Mouse (Mus musculus) adrenal gland, postnatal 25 days (tissue): ENCODE data around the gene Iqgap3. TPM values are rescaled to one million over a fixed set of nuclear protein-coding genes. Genes with fewer than 3 reads are reported as not detected.
A peak's percentile ranks its signal among the peaks of the same experiment; 100 is the strongest.

Experiments used
- DNase-seq: peaks from one replicate; pipeline ENCODE4 v3.0.0; 2021; ENCODE audit warnings: mixed read lengths
- total RNA-seq: library from RNA; stranded (reverse); gene quantifications from 2 replicates; pipeline ENCODE4 v1.2.3, GENCODE M21; 2021

Iqgap3 gene
- total RNA-seq, 1 experiment from 2014 or later = 4.5 TPM

DNA sequence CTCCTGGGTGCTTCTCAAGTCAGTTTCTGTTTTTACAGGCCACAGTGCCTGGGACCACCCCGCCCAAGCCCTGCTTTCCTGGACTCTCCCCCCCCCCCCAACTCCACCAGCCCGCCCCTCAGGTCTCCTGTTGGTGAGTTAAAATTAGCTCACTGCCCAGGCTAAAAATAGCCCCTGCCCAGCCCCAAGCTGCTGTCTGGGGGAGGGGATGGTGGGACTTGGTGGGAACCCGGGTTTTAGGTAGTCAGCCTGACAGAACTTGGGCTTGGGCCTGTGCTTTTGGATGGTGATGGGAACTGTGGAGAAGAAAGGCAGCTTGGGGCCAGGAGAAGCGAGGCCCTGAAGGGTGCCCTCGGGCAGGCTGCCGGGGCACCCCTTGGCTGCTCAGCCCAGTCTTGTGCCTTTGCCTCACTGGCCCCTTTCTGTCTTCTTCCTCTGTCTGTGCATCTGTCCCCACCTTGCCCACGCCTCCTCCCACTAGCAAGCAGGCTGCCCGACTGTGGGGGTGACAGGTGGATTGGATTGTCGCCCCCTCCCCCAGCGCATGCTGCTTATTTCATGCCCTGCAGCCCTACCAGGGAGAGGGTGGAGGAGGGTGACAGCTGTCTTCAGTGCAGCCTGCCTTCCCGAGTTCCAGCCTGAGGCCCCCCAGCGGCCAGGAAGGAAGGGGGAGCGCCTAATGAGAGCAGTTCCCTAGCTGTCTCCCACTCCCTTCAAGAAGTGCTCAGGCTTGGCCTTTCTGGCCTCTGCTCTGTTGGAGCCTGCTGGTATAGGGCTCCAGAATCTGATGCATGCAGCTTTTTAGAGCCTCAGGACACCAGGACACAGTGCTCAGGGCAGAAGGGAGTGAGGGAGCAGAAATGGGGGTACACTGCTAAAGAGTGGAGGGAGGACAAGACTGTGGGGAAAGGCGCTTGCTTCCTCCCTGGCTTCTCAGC is 68.6 kb downstream of the Iqgap3 start:
- peak; percentile 33 for DNase-seq

DNA sequence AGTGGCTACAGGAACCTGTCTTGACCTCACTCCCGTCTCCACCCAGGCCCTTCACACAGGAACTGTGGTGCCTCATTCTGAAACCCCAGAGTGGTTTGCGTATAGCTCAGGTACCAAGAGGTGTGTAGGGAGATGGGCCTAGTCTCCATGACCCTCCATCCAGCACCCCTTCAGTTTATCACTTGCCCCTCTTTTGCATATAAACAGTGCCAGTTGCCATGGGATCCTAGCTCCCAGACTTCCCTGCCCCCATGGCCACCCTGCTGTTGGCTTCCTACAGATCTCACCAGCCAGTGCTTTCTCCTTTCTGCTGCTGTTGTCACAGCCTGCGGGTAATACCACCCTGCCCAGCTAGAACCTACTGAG is 69.2 kb downstream of the Iqgap3 start:
- no peak for DNase-seq

DNA sequence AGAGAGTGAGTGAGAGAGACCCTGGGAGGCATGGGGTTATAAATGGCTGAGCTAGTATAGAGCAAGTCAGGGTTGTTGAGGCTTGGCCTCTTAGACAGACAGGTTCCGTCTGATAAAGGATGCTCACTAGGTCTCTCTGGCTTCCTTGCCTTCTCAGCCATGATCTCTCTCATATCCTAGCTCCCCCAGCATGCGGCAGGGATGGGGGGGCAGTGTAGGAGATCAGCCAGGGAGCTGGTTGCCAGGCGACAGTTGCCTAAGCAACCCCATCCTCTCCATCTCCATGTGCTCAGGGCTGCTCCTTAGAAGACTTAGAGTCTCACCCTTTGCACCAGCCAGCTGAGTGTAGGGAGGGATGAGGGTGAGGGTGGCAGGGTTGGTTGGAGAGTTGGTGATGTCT is 70.3 kb downstream of the Iqgap3 start:
- DNase-seq = peak; percentile 23

DNA sequence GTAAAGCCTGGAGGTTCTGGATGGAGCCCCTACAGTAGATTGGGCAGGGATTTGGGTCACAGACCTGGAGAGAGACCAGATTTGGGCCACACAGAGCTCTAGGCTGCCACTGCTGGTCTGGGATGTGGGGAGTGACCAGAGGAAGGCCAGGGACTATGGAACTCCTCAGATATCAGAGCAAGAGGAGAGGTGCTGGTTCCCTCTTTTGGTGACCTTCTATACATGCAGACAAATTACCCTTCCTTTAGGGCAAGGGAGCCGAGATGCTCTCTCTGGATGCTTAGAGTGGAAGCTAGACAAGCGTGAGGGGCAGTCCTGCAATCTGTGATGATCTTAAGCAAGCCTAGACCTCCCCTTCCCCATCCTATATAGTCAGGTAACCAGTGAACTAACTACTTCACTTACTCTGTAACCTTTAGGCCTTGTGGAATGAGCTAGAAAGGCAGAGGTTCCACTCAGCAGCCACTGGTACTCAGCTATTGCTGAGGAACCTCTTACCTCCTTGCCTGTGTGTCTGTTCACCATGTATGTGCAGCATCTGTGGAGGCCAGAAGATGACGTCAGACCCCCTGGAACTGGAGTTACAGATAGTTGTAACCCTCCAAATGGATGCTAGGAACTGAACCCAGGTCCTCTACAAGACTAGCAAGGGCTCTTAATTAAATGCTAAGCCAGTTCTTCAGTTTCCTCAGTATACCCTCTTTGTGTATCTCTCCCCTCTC is 71.7 kb downstream of the Iqgap3 start:
- DNase-seq = no peak

DNA sequence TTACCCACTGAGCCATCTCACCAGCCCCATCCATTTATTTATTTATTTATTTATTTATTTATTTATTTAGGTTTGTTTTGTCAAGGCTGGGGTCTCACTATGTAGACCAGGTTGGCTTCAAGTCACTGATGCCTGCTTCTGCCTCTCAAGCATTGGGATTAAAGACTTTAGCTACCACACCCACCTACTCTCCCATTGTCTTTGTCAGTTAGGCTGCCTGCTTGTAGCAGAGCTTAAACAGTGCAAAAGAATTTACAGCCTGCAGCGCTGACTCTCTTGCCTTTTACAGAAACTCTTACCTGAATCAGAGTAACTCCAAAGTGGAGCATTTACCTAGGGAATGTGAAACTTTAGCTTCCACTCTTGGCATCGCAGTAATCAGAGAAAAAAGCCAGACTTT is 72.5 kb downstream of the Iqgap3 start:
- DNase-seq = no peak

DNA sequence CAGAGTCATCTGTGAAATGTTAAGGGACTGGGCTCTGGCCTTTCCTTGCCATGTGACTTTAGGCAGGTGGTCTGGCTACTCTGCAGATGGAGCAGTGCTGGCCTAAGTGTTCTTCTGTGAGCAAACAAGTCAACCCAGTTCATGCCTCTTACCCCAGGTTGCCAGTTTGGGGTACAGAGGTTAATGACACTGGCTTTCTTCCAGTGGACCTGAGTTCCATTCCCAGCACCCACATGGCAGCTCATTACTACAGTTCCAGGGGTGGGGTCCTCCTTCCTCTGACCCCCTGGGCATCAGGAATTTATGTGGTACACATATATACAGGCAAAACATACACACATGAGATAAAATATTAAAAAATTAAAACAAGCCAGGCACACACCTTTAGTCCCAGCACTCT is 75.0 kb downstream of the Iqgap3 start:
- no peak for DNase-seq

DNA sequence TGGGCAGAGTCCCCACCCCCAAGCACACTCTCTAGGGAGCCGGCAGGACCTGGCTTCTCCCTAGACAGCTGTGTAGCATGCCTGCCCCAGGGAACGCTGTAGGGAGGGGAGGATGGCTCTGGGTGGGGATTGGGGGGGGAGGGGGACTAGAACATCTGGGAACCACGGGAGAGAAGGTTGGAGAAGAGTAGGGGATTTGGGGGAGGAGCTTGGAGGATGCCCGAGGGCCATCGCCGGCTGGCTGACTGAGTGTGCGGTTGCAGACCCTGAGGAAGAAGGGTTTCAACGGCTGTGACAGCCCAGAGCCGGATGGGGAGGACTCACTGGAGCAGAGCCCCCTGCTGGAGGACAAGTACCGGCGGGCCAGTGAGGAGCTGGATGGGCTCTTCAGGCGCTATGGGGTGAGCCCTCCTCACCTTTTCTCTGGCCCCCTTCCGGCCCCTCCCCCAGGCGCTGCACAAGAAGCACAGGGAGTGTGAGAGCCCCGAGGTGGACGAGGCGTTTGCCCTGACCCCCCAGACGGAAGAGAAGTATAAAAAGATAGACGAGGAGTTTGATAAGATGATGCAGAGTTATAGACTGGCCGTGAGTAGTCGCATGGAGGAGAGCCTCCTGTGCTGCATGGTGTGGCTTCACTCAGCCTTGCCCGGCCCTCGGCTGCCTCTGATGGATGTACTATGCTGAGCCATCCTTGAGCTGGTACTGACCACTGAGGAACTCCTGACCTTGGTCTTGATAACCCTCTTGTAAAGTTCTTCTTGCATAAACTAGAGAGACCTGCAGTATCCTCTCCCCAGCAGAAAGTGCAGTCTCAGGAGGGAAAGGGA is 76.2 kb downstream of the Iqgap3 start:
- peak; percentile 54 for DNase-seq

DNA sequence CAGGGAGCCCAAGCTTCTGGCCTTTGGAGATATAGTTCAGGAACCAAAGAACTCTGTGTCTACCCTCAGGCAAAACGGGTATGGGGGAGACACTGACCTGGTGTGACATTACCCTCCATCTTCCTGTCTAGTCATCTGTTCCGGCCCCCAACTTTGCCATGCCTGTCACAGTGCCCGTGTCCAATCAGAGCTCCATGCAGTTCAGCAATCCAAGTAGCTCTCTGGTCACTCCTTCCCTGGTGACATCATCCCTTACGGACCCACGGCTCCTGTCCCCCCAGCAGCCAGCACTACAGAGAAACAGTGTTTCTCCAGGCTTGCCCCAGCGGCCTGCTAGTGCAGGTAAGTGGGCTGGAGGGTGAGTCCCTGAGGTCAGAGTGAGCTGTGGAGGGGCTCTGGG is 77.2 kb downstream of the Iqgap3 start:
- no peak for DNase-seq

DNA sequence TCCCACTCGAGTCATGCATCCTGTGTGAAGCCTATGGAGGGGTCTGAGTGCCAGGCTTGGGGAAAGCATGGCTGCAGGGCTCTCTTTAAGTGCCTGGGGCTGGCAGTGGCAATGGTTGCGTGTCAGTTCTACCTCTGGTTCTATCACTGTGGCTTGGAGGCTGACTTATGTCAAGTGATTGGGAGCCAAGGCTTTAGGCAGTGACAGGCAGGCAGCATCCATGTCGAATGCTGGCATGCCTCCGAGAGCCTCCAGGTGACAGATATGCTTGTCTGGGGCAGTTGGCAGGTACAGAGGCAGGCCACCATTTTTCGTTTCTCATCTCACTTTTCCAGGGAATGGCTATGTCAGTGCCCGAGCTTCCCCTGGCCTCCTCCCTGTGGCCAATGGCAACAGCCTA is 79.1 kb downstream of the Iqgap3 start:
- peak; percentile 1 for DNase-seq

DNA sequence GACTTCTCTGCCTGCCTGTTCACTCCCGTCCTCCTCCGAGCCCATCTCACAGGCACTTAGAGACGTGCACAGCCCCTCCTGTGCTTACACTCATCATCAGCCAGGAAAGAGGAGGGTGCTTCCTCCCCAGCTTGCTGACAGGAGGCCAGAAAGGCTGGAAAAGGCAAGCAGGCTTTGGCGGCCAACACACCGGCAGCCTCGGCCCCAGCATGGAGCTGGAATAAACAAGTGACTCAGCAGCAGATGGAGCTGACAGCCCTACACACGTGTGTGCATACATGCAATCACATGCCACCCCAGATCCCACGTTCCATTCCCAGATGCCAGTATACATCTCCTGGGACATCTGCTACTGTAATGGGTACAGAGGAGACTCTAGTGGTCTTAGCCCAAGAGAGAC is 80.5 kb downstream of the Iqgap3 start:
- peak; percentile 45 for DNase-seq

DNA sequence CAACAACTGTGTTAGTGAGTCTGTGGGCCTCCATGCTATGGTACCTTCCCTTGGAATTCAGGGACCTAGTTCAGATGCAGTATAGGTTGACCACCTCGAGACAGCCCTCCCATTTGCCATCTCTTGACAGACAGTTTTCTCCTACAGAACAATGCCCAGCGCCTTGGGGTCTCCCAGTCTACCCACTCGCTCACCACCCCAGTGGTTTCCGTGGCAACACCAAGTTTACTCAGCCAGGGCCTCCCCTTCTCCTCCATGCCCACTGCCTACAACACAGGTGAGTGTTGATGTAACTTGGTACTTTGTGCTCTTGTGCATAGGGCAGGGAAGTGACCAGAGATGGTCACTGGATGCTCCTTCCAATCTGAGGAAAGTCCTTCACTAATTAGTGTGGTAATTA is 81.0 kb downstream of the Iqgap3 start:
- DNase-seq = no peak

DNA sequence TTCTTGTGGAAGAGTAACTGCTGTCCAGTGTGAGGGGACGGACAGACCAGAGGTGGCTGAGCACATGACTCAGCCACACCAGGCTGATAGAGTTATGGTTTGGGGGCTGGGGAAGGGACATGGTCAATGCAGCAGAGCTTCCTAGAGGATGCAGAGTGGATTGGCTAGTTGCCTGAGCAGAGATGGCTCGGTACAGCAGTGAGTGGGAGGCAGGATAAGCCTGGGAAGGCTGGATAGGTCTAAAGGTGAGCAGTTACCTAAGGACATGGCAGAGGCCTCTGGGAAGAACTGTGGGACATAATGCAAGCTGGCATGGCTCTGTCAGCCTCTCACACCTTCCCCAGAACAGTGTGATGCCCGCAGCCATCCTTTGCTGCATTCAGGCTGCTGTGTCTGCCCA is 82.1 kb downstream of the Iqgap3 start:
- DNase-seq = no peak

DNA sequence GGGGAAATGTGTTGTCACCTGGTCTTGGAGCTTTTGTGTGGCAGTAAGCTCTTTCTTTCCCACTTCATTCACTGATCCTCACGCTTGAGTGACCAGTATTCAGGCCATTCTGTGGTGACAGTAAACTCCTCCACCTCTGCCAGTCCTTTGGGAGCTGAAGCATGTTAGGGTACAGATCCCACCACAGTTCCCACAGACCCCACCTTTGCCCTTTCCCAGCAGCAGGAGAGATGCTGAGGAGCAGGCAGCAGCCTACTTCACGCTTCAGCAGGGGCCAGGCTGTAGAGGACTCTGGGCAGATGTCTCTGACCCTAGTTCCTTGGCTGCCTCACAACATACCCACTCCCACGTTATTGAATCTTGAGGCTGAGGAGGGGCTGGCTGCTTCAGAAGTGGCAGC is 82.5 kb downstream of the Iqgap3 start:
- no peak for DNase-seq

DNA sequence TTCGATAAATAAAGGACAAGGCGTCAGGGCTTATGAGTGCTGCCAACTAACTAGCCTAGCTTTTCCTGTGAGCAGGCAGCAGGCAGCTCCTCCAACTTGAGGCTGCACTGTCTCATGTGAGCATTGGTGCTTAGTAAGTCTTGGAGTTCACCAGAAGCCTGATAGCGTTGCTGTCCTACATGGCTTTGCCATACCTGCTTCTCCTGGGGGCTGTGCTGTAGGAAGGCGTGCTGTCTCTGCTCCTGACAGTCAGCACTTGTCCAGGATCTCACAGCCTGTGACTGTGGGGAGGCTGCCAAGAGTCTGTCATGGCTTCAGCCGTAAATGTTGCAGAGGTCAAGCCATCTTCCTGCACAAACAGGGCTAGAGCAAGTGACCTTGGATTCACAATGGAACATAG is 84.3 kb downstream of the Iqgap3 start:
- peak; percentile 61 for DNase-seq

DNA sequence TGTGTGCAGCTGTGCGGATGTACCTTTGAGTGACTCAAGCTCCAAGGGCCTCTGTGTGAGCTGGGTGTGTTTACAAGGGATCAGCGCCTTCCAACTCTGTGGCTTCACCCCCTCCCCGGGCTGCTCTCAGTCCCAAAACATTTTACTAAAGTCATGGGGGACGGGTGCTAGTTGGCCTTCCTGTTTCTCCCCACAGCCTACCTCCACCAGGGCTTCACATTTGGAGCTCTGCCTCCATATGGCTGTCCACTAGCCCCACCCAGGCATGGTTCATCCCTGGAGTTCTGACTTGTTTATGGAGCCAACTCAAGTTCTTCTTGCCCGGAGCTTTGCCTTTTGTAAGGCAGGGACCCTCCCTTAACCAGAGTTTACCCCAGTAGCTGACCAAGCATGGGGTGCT is 88.6 kb downstream of the Iqgap3 start:
- DNase-seq = no peak

Other genes with a start within 250 kb of the Iqgap3 start
- 0.15 TPM in 1 of 2 replicates, not detected in the other for gene Sh2d2a, start 235.2 kb upstream of the Iqgap3 start, total RNA-seq
- gene Prcc, start 196.4 kb upstream of the Iqgap3 start, total RNA-seq = 55.3 and 56.1 TPM in 2 replicates
- 173 and 198 TPM in 2 replicates for gene Hdgf, start 175.7 kb upstream of the Iqgap3 start, total RNA-seq
- 113 and 156 TPM in 2 replicates for gene Mrpl24, start 162.5 kb upstream of the Iqgap3 start, total RNA-seq
- gene Isg20l2, start 151.7 kb upstream of the Iqgap3 start, total RNA-seq = 22.7 and 22.8 TPM in 2 replicates
- gene Rrnad1, start 151.3 kb upstream of the Iqgap3 start, total RNA-seq = 17.9 and 24.1 TPM in 2 replicates
- gene Crabp2, start 133.3 kb upstream of the Iqgap3 start, total RNA-seq = not detected in 2 replicates
- gene Nes, start 110.9 kb upstream of the Iqgap3 start, total RNA-seq = 8.7 and 9.3 TPM in 2 replicates
- gene Bcan, start 81.7 kb upstream of the Iqgap3 start, total RNA-seq = 62.8 and 74.9 TPM in 2 replicates
- not detected in 2 replicates for gene Hapln2, start 54.4 kb upstream of the Iqgap3 start, total RNA-seq
- 14.1 and 23.4 TPM in 2 replicates for gene Gpatch4, start 38.9 kb upstream of the Iqgap3 start, total RNA-seq
- 126 and 140 TPM in 2 replicates for gene Naxe, start 23.5 kb upstream of the Iqgap3 start, total RNA-seq
- not detected in 2 replicates for gene Ttc24, start 3.7 kb upstream of the Iqgap3 start, total RNA-seq
- gene Mef2d, start 60.4 kb downstream of the Iqgap3 start, total RNA-seq = 104 TPM in 2 replicates
- gene Rhbg, start 172.7 kb downstream of the Iqgap3 start, total RNA-seq = 4.0 and 4.4 TPM in 2 replicates
- 1.6 and 2.5 TPM in 2 replicates for gene Gm38392, start 205.2 kb downstream of the Iqgap3 start, total RNA-seq
- gene Tsacc, start 215.0 kb downstream of the Iqgap3 start, total RNA-seq = 8.9 and 11.3 TPM in 2 replicates
- gene Cct3, start 215.1 kb downstream of the Iqgap3 start, total RNA-seq = 277 and 284 TPM in 2 replicates
- 183 and 214 TPM in 2 replicates for gene Glmp, start 243.1 kb downstream of the Iqgap3 start, total RNA-seq